Mouse (Mus musculus) telencephalon, adult 2 months (tissue): ENCODE results near the gene Siah1a.

ENCODE experiments used
- DNase-seq: peaks from one replicate; pipeline ENCODE4 v3.0.0-alpha.2; 2011; ENCODE audit warnings: low read depth, low spot score

The Siah1a gene

GRCm38 (mm10) chr8:86745221-86745934 is at the start of gene Siah1a, which contains the start of gene Gm10638:
Gene Siah1a (minus strand): TSS chr8:86745934.
Gene Gm10638 (plus strand): TSS chr8:86745699.
- no peak for DNase-seq

GRCm38 (mm10) chr8:86794716-86795115 is 49.0 kb upstream of the Siah1a start:
- no peak for DNase-seq

- no peak for DNase-seq
Measured at GRCm38 (mm10) chr8:86791542-86791941, 45.8 kb upstream of the Siah1a start.

GRCm38 (mm10) chr8:86789576-86789975 is 43.8 kb upstream of the Siah1a start:
- DNase-seq: no peak

- no peak for DNase-seq
Measured at GRCm38 (mm10) chr8:86787891-86788420, 42.2 kb upstream of the Siah1a start.

GRCm38 (mm10) chr8:86786498-86786897 is 40.8 kb upstream of the Siah1a start:
- DNase-seq: no peak

- no peak for DNase-seq
Measured at GRCm38 (mm10) chr8:86781094-86781493, 35.4 kb upstream of the Siah1a start.

GRCm38 (mm10) chr8:86779207-86779606 is 33.5 kb upstream of the Siah1a start:
- DNase-seq: no peak

GRCm38 (mm10) chr8:86769945-86770715 is 24.4 kb upstream of the Siah1a start:
- DNase-seq: no peak

GRCm38 (mm10) chr8:86768499-86768898 is 22.8 kb upstream of the Siah1a start:
- DNase-seq: no peak

GRCm38 (mm10) chr8:86766548-86767211 is 20.9 kb upstream of the Siah1a start:
- no peak for DNase-seq

GRCm38 (mm10) chr8:86765669-86766068 is 19.9 kb upstream of the Siah1a start:
- no peak for DNase-seq

GRCm38 (mm10) chr8:86765155-86765554 is 19.4 kb upstream of the Siah1a start:
- DNase-seq: no peak

GRCm38 (mm10) chr8:86762806-86763205 is 17.1 kb upstream of the Siah1a start:
- DNase-seq: no peak

GRCm38 (mm10) chr8:86760746-86761145 is 15.0 kb upstream of the Siah1a start:
- no peak for DNase-seq

- DNase-seq: no peak
Measured at GRCm38 (mm10) chr8:86759090-86759491, 13.4 kb upstream of the Siah1a start.

- DNase-seq: no peak
Measured at GRCm38 (mm10) chr8:86758651-86759050, 12.9 kb upstream of the Siah1a start.

GRCm38 (mm10) chr8:86756948-86757733 is 11.4 kb upstream of the Siah1a start:
- DNase-seq: no peak

- DNase-seq: no peak
Measured at GRCm38 (mm10) chr8:86749842-86750241, 4.1 kb upstream of the Siah1a start.

GRCm38 (mm10) chr8:86746511-86746910 is 777 bp upstream of the Siah1a start:
- DNase-seq: no peak

- DNase-seq: peak; percentile 68
Measured at GRCm38 (mm10) chr8:86745935-86746441, 254 bp upstream of the Siah1a start.
